Mouse (Mus musculus) left cerebral cortex, postnatal 25 days (tissue): ENCODE data around the gene Olfr455. TPM values are rescaled to one million over a fixed set of nuclear protein-coding genes. Genes with fewer than 3 reads are reported as not detected.

ENCODE experiments used
- DNase-seq, 2 experiments: peaks; one replicate each; pipeline ENCODE4 v3.0.0; 2022; ENCODE audit warnings: low spot score in 2 of 2, mixed read lengths in 1 of 2
- intact Hi-C: fragments of 180-260 bp; cut with DNase I; formaldehyde crosslinking; loops from one replicate; pipeline ENCODE4 v1.15.1; 2025
- total RNA-seq, 2 experiments: library from RNA; stranded (reverse); gene quantifications; 2 replicates each; pipeline ENCODE4 v1.2.3; 2021

Olfr455 gene
- total RNA-seq, 2 experiments from 2014 or later, result not detected

- no peak for DNase-seq
- intact Hi-C loops, result no loop called here
Observed at GRCm38 (mm10) chr6:42509311-42509710, 38.1 kb downstream of the Olfr455 start.

GRCm38 (mm10) chr6:42503478-42503877, 43.9 kb downstream of the Olfr455 start:
- no peak for DNase-seq
- intact Hi-C loops, result no loop called here

DNA sequence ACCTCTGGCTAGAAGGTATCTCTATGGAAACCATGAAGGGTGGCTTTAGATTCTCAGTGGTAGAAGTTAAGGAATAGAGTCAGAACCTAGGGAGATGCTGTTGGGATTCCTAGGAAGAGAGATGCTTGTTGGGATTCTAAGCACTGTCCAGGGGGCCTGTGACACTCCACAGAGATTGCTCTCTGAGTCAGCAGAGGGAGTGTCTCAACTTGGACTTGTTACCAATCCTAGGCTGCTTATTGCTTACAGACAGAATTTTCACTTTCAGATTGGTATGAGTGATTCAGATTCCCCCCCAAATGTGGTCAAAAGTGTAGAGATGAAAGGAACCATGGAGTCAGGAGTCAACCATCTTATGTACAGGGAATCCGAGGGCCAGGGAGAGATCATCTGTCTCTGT, 57.7 kb downstream of the Olfr455 start:
- intact Hi-C loops, result no loop called here

GRCm38 (mm10) chr6:42487114-42487513, 60.3 kb downstream of the Olfr455 start, which contains the start of gene Olfr456:
Gene Olfr456 (minus strand): TSS chr6:42487214.
- intact Hi-C loops, result no loop called here
- DNase-seq, result no peak

More for the DNA sequence above, 57.7 kb downstream of the Olfr455 start:
- DNase-seq, result no peak

Other genes starting within 250 kb of the Olfr455 start
- gene Fam131b, start 222.9 kb downstream of the Olfr455 start, total RNA-seq, result 100 to 1,000 TPM; 118 to 121 TPM
- 10 to 100 TPM; 51.4 to 53.4 TPM for gene Zyx, start 198.0 kb downstream of the Olfr455 start, total RNA-seq
- under 1 TPM; 0.21 to 0.27 TPM for gene Epha1, start 174.3 kb downstream of the Olfr455 start, total RNA-seq
- not detected for gene Tas2r143, start 147.3 kb downstream of the Olfr455 start, total RNA-seq
- gene Tas2r135, start 142.2 kb downstream of the Olfr455 start, total RNA-seq, result not detected
- gene Tas2r126, start 113.1 kb downstream of the Olfr455 start, total RNA-seq, result under 1 TPM in 1 of 2 experiments, not detected in 1; 0.37 TPM
- not detected for gene Olfr458, start 82.4 kb downstream of the Olfr455 start, total RNA-seq
- not detected for gene Olfr457, start 71.3 kb downstream of the Olfr455 start, total RNA-seq
- not detected for gene Olfr456, start 60.4 kb downstream of the Olfr455 start, total RNA-seq
- gene Tcaf3, start 50.1 kb upstream of the Olfr455 start, total RNA-seq, result not detected
- under 1 TPM; 0.46 to 0.83 TPM for gene Tcaf2, start 97.7 kb upstream of the Olfr455 start, total RNA-seq
- gene Tcaf1, start 162.5 kb upstream of the Olfr455 start, total RNA-seq, result 100 to 1,000 TPM; 235 to 236 TPM
- gene Olfr453, start 191.8 kb upstream of the Olfr455 start, total RNA-seq, result not detected
- not detected for gene Olfr38, start 208.8 kb upstream of the Olfr455 start, total RNA-seq
- not detected for gene Olfr452, start 237.5 kb upstream of the Olfr455 start, total RNA-seq